Mouse (Mus musculus) layer of hippocampus, postnatal 14 days (tissue): ENCODE measurements around the gene Aspg. TPM values are rescaled to one million over a fixed set of nuclear protein-coding genes. Genes with fewer than 3 reads are reported as not detected.

Experiments used
- DNase-seq, 2 experiments: peaks; one replicate each; pipeline ENCODE4 v3.0.0; 2021 to 2022; ENCODE audit warnings: low spot score in 2 of 2, mixed read lengths in 1 of 2
- total RNA-seq, 2 experiments: library from RNA; stranded (reverse); gene quantifications; 2 replicates each; pipeline ENCODE4 v1.2.3; 2021

Aspg gene
- total RNA-seq, 2 experiments from 2014 or later = 4.2 to 4.7 TPM

DNA sequence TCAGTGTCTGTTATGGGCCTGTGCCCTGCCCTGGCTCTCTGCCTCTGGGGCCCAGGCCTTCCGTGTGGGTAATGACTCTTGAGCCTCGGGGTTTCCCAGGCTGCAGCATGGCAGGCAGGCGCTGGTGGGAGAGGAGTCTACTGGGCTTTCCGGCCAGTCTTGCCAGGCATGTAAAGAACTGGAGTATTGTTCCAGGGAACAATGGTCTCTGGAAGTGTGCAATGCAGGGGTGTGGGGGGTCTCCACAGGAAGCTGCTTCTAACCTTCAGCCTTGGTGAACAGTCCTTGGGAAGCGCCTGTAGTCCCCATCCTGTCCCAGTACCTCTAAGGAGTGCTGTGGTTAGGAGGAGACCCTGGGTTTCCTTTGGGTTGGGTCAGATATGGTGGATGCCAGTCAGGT is 40.9 kb downstream of the Aspg start:
- no peak for DNase-seq

- no peak for DNase-seq
These were observed 43.5 kb downstream of the Aspg start for GRCm38 (mm10) chr12:112150011-112150410.

GRCm38 (mm10) chr12:112151244-112151979 is 44.9 kb downstream of the Aspg start:
- DNase-seq = no peak

DNA sequence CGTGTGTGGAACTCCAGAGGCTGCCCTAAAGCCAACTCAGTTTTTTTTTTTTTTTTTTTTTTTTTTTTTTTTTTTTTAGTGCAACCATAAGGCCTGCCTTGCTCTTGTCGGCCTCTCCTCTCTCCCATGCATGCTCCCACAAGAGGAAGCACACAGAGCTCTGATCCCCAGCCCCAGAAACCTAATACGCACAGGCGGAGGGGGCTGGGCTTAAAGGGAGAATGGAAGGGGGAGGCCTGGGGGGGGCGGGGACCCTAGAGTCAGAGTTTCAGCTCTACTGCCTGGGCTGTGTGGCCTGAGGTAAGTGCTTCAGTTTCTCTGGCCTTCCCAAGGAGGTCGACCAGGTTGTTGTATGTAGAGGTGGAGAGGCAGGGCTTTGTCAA is 45.5 kb downstream of the Aspg start:
- no peak for DNase-seq

GRCm38 (mm10) chr12:112153597-112153996 is 47.1 kb downstream of the Aspg start:
- no peak for DNase-seq

DNA sequence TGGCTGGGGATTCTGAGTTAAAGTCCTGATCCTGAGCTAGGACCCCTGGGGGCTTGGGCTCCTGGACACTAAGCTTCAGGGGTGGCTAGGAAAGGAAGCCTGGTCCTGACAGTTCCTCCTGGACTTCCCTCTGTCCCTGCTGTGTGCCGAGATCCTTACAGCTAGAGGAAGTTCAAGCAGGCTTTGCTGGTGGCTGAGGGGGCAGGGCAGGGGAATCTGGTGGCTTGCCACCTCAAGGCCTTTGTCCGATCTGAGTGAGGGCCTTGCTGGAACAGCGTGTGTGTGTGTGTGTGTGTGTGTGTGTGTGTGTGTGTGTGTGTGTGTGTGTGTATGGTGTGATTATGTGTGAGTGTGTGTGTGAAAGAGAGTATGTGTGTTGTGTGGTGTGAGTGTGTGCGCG is 48.0 kb downstream of the Aspg start:
- DNase-seq = no peak

DNA sequence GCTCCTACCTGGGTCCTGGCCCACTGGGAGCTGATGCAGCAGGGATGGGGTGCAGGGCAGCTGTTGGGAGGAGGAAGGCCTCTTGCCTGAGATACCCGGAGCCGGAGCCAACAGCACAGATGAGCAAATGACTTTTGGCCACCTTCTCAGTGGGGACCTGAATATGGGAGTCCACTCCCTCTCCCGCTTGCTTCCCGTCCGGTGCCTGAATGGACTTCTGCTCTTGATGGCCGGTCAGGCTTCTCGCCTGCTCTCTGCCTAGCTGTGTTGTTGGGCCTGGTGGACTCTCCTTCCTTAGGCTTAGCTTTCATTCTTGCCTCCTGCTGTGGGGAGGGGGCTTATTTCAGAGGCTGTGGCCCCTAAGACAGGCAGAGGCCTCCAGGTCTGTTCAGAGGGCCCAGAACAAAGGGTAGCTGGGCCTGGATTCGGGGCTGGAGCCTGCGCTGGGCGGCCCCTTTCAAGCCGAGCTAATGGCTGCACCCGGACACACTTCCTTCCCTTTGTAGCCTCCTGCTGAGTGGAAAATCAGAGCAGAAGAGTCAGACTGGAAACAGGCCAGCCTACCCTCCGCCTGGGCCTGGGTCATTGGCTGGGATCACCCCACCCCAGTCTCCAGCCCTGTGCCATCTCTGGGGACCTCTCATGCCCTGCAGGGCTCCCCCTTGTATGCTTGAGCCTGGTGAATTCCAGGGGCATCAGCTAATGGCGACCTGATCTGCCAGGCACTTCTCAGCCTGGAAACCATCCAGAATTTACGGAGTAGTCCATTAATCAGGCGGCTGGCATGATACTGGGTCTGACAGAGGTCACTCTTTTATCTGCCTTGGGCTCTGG is 49.0 kb downstream of the Aspg start:
- DNase-seq = no peak

- no peak for DNase-seq
These were observed 50.3 kb downstream of the Aspg start for GRCm38 (mm10) chr12:112156804-112157203.

GRCm38 (mm10) chr12:112158246-112158645 is 51.8 kb downstream of the Aspg start:
- no peak for DNase-seq

GRCm38 (mm10) chr12:112158784-112159183 is 52.3 kb downstream of the Aspg start:
- DNase-seq = no peak

GRCm38 (mm10) chr12:112163981-112164839 is 57.7 kb downstream of the Aspg start:
- DNase-seq = no peak

DNA sequence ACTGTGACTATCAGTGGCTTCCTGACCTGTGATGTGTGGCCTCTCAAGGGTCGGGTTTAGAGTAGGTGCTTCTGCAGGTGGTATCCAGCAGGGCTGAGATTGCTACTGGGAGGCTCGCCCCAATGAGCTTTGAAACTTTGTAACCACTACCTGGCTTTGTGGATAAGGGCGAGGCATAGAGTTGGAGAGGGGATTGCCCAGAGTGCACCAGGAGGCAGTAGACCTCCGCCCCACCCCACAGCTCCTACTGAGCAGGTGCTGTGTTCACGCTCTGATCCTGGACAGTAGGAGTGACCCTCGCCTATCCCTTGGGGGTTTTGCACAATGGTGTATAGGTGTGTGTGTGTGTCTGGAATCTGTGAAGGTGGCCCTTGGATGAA is 58.4 kb downstream of the Aspg start:
- DNase-seq = no peak

- no peak for DNase-seq
These were observed 62.8 kb downstream of the Aspg start for GRCm38 (mm10) chr12:112169240-112169639.

DNA sequence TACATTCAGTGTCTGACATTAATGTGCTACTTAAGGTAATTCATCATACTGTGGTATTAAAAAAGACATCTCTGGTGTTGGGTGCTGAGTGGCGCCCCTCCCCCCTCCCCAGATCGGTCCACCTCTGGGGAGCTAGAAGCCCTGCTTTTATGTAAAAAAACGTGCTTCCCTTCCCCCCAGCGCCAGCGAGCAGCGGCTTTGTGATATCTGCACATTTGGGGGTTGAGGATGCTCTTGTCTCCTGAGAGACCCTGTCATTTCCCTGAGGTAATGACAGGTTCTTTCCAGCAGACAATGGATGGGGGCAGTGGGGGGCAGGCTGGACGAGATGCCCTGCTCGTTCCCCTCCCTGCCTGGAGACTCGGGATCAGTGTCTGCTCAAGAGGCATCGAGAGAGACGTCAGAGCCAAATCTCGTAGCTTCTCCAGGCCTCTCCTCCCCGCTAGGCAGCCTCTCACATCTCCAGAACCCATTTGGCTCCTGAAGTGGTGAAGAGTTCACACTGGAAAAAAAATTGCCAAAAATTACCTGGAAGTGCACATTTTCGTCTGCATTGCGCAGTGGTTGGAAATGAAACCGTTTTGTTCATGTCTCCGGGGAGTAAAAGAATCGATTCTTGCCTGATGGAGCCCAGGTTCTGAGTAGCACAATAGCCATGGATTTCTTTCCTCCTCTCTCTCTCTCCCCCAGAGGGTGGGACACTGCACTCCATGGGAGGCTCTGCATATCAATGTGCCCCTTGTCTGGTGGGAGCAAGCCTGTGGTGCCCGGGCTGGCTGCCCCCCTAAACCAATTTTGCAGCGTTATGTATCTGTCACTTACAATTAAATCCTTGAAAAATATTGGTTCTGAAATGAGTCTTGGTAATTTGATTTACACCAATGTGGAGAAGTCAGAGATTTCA is 64.4 kb downstream of the Aspg start:
- DNase-seq = no peak

GRCm38 (mm10) chr12:112171657-112172056 is 65.2 kb downstream of the Aspg start:
- DNase-seq = no peak

DNA sequence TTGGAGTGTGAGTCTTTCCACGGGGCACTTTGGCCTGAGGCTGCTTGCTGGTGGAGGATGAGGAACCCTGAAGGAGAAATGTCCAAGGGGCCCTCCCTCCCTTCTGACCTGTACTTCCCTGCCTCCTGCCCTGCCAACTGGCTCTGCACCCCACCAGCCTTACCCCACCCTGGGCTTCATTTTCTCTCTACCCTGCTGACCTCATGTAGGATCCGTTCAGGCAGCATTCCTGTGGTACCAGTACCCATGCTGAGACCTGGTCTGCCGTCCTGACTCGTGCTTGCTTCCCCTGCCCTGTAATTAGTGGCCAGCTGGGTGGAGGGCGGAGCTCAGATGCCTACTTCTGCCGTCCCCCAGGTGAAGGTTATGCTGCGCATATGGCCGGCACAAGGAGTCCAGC is 65.7 kb downstream of the Aspg start:
- no peak for DNase-seq
